Mouse (Mus musculus) spleen, postnatal 4 days (tissue): ENCODE results near the gene Scn1a.

Source experiments
- DNase-seq, 2 experiments: peaks; one replicate each; pipeline ENCODE4 v3.0.0; 2022; ENCODE audit warnings: low spot score in 2 of 2

Scn1a gene

GRCm38 (mm10) chr2:66440711-66441110 lies at the start of gene Scn1a:
Scn1a (minus strand) TSS chr2:66440840.
- DNase-seq: no peak

GRCm38 (mm10) chr2:66478395-66478794 lies 37.8 kb upstream of the Scn1a start:
- no peak for DNase-seq

GRCm38 (mm10) chr2:66473181-66473822 lies 32.7 kb upstream of the Scn1a start:
- no peak for DNase-seq

- no peak for DNase-seq
Measured at GRCm38 (mm10) chr2:66465484-66465883, 24.8 kb upstream of the Scn1a start.

- no peak for DNase-seq
Measured at GRCm38 (mm10) chr2:66464874-66465458, 24.3 kb upstream of the Scn1a start.

GRCm38 (mm10) chr2:66463916-66464315 lies 23.3 kb upstream of the Scn1a start:
- no peak for DNase-seq

- DNase-seq: no peak
Measured at GRCm38 (mm10) chr2:66462458-66462857, 21.8 kb upstream of the Scn1a start.

- no peak for DNase-seq
Measured at GRCm38 (mm10) chr2:66439764-66440471, 722 bp downstream of the Scn1a start.

GRCm38 (mm10) chr2:66436286-66436685 lies 4.4 kb downstream of the Scn1a start:
- no peak for DNase-seq

- no peak for DNase-seq
Measured at GRCm38 (mm10) chr2:66409740-66410290, 30.8 kb downstream of the Scn1a start.

- DNase-seq: no peak
Measured at GRCm38 (mm10) chr2:66408899-66409739, 31.5 kb downstream of the Scn1a start.

- DNase-seq: no peak
Measured at GRCm38 (mm10) chr2:66408456-66408855, 32.2 kb downstream of the Scn1a start.

- no peak for DNase-seq
Measured at GRCm38 (mm10) chr2:66392586-66392985, 48.1 kb downstream of the Scn1a start.

GRCm38 (mm10) chr2:66367957-66368356 lies 72.7 kb downstream of the Scn1a start:
- DNase-seq: no peak

GRCm38 (mm10) chr2:66350590-66350989 lies 90.0 kb downstream of the Scn1a start:
- DNase-seq: no peak

GRCm38 (mm10) chr2:66346622-66347021 lies 94.0 kb downstream of the Scn1a start:
- DNase-seq: no peak

- DNase-seq: no peak
Measured at GRCm38 (mm10) chr2:66346181-66346580, 94.5 kb downstream of the Scn1a start.

GRCm38 (mm10) chr2:66337406-66337805 lies 103.2 kb downstream of the Scn1a start:
- DNase-seq: no peak

- no peak for DNase-seq
Measured at GRCm38 (mm10) chr2:66336396-66336795, 104.2 kb downstream of the Scn1a start.

GRCm38 (mm10) chr2:66272551-66272950 lies 168.1 kb downstream of the Scn1a start:
- DNase-seq: no peak

- DNase-seq: peak; percentile 83 to 89
Measured at GRCm38 (mm10) chr2:66256220-66257131, 184.2 kb downstream of the Scn1a start, which contains the start of gene Ttc21b. Ttc21b (minus strand) TSS chr2:66256617.
